In the genomic region with DNA sequence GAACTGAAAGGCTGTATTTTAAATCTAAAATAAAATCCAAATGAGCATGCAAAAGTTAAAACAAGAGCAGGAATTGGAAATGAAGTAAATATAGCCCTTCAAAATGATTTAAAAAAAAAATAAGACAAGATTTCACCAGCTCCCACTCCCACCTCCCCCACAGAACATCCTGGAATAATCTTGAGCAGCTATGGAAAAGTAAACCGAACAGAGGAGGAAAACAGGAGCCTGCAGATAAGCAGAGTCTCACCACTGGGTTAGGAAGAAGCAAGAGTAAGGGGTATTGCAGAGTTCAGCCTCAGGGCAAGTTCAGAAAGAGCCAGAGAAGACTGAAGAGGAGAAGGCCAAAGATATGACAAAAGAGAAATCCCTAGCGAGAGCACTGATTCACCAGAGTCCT, we compare ENCODE assay signal across 23 mouse cellular contexts. TPM values are rescaled to one million over a fixed set of nuclear protein-coding genes. Genes with fewer than 3 reads are reported as not detected.
DNase-seq lines count a peak whose midpoint lies in the region; TF ChIP-seq lines count a peak whose summit lies in the region.
"Had no signal": no experiment of that assay in that cellular context is flagged by ENCODE, and none has a peak within 500 bp of the region (broad histone marks: within the 10 kb centered on the region; RNA-seq: fewer than 3 reads in every experiment).

No protein-coding gene starts in this region.

- H3K4me1 ChIP-seq in ES-E14 (ENCODE audit: control insufficient read depth in 2 of 2, insufficient read depth in 2 of 2, low read length in 2 of 2, poor library complexity in 1 of 2) = peaks cover 0 to 2% of the 10 kb centered on the region in 2 experiments; a peak in 1 of 4 replicates
- H3K4me1 ChIP-seq: embryonic facial prominence, embryonic 15.5 days; forebrain, embryonic 10.5 days; heart, embryonic 15.5 days; hindbrain, embryonic 12.5 days had no signal

- no peak overlapping the region for H3K9ac ChIP-seq in ES-E14 (ENCODE audit: insufficient read depth, low read depth, low read length, poor library complexity, severe bottlenecking)
- H3K9ac ChIP-seq: embryonic facial prominence, embryonic 15.5 days; heart, embryonic 15.5 days; hindbrain, embryonic 12.5 days had no signal

- H3K36me3 ChIP-seq in ES-E14 (ENCODE audit: control insufficient read depth, insufficient read depth, low read length, poor library complexity, severe bottlenecking) = no peaks in the 10 kb centered on the region
- H3K36me3 ChIP-seq: embryonic facial prominence, embryonic 15.5 days; forebrain, embryonic 10.5 days; heart, embryonic 15.5 days; hindbrain, embryonic 12.5 days had no signal

- intact Hi-C loops in left cerebral cortex, postnatal 14 days (cut with DNase I) = no loop called here
- intact Hi-C loops in left cerebral cortex, adult 2 months (cut with DNase I) = no loop called here

- in situ Hi-C loops in ES-E14 (cut with MboI; ENCODE audit: low sequenced_read_pairs in 2 of 2, unreplicated experiment in 2 of 2) = no loop called here

- no peaks in the 10 kb centered on the region for H3K9me3 ChIP-seq in ES-E14 (ENCODE audit: control insufficient read depth, insufficient read depth, low read depth, low read length)
- H3K9me3 ChIP-seq: embryonic facial prominence, embryonic 15.5 days; forebrain, embryonic 10.5 days; heart, embryonic 15.5 days; hindbrain, embryonic 12.5 days had no signal

- no peak overlapping the region for H3K27ac ChIP-seq in left cerebral cortex, adult 2 months
- H3K27ac ChIP-seq in ES-E14 (ENCODE audit: insufficient read depth, low read depth, low read length, poor library complexity, severe bottlenecking) = no peak overlapping the region
- H3K27ac ChIP-seq: embryonic facial prominence, embryonic 15.5 days; forebrain, embryonic 10.5 days; gastrocnemius, adult 2 months; heart, embryonic 15.5 days; hindbrain, embryonic 12.5 days; hindbrain, postnatal 0 days had no signal

- no peak overlapping the region for H3K4me3 ChIP-seq in left cerebral cortex, adult 2 months
- no peak overlapping the region for H3K4me3 ChIP-seq in ES-E14 (ENCODE audit: insufficient read depth in 1 of 2, low read depth in 1 of 2, low read length in 2 of 2, poor library complexity in 1 of 2, severe bottlenecking in 1 of 2)
- H3K4me3 ChIP-seq: embryonic facial prominence, embryonic 15.5 days; erythroblast, embryonic 14.5 days; forebrain, embryonic 10.5 days; gastrocnemius, adult 2 months; heart, embryonic 15.5 days; hindbrain, embryonic 12.5 days had no signal

- no peak for TF ChIP-seq CTCF in left cerebral cortex, adult 2 months (IDR thresholded peaks at IDR 0.05)

- peak; percentile 35 to 64 for DNase-seq in frontal cortex, postnatal 36 days (ENCODE audit: low spot score in 2 of 2)
- DNase-seq in frontal cortex, postnatal 10 days (ENCODE audit: low spot score in 2 of 2) = no peak
- DNase-seq in left cerebral cortex, postnatal 14 days (ENCODE audit: low spot score in 2 of 2) = peak; percentile 42 to 45
- no peak for DNase-seq in left cerebral cortex, adult 2 months (ENCODE audit: extremely low spot score in 1 of 2, low spot score in 2 of 2)
- DNase-seq in ES-E14 (ENCODE audit: low read depth, low spot score) = no peak
- DNase-seq in telencephalon, adult 2 months (ENCODE audit: low read depth, low spot score) = peak; percentile 67
- DNase-seq in embryo, embryonic 10 days (ENCODE audit: low spot score) = no peak
- DNase-seq: adrenal gland, postnatal 14 days; cerebellum, adult 18-20 months; cerebellum, adult 9-11 months; embryo, embryonic 11 days; gastrocnemius, adult 2 months; gastrocnemius, postnatal 25 days; heart, postnatal 4 days had no signal

TF ChIP-seq in ES-E14, 5 proteins besides CTCF, POLR2A, EP300 and RAD21:
- peak; percentile 8; the same call in 1 of the 2 replicates for TF ChIP-seq ZC3H11A (IDR thresholded peaks at IDR 0.05; ENCODE audit: borderline replicate concordance, low read depth, low read length)
- no peak for TF ChIP-seq CHD2 (IDR thresholded peaks at IDR 0.05; ENCODE audit: low read depth, low read length)
- TF ChIP-seq ZNF384 (IDR thresholded peaks at IDR 0.05; ENCODE audit: low read depth, low read length) = no peak

RNA-seq across cellular contexts. Expression of a gene that starts 46.9 kb away (rescaled TPM):
- 1 to 10 TPM; 2.1 to 3.7 TPM for total RNA-seq in left cerebral cortex, postnatal 14 days (2021)
- 1 to 10 TPM; 2.2 to 2.5 TPM for total RNA-seq in left cerebral cortex, adult 2 months (2021)
- total RNA-seq in ES-E14 (2012; rRNA removed) = not detected in 2 replicates
- total RNA-seq: adrenal gland, adult 18-20 months; adrenal gland, postnatal 14 days; gastrocnemius, adult 2 months; gastrocnemius, postnatal 25 days; granulocyte monocyte progenitor cell, adult 5-6 weeks; heart, adult 8-10 months; heart, postnatal 4 days; hindbrain, postnatal 0 days had no signal

RNA-seq across cellular contexts. Expression of a gene that starts 48.9 kb away (rescaled TPM):
- total RNA-seq in left cerebral cortex, postnatal 14 days (2021) = 10 to 100 TPM; 58.4 to 86.1 TPM
- total RNA-seq in left cerebral cortex, adult 2 months (2021) = 10 to 100 TPM; 61.0 to 62.6 TPM
- total RNA-seq in ES-E14 (2012; rRNA removed) = 3.3 and 3.7 TPM in 2 replicates
- total RNA-seq: gastrocnemius, adult 2 months; gastrocnemius, postnatal 25 days; granulocyte monocyte progenitor cell, adult 5-6 weeks had no signal

Comparison
In these comparisons a context has a peak if more than half of its experiments do, and no peak if none do; other contexts are left out.
1. DNase-seq: peak in frontal cortex, postnatal 36 days (2 of 2), left cerebral cortex, postnatal 14 days (2 of 2) and telencephalon, adult 2 months (single experiment); none in frontal cortex, postnatal 10 days (0 of 2), left cerebral cortex, adult 2 months (0 of 2), ES-E14 (single experiment) and embryo, embryonic 10 days (single experiment).
2. RNA of a gene that starts 48.9 kb away (total RNA-seq): 58.4 to 86.1 TPM in left cerebral cortex, postnatal 14 days and 61.0 to 62.6 TPM in left cerebral cortex, adult 2 months; 3.3 to 3.7 TPM in ES-E14; every median in the first group is over 10 times any median in the second.